Mouse (Mus musculus) hindbrain, embryonic 11.5 days (tissue): ENCODE results near the gene Dok1. TPM values are rescaled to one million over a fixed set of nuclear protein-coding genes. Genes with fewer than 3 reads are reported as not detected.

Source experiments
- ATAC-seq: fragments of 200-750 bp; cut with Nextera tagmentation; 2 replicates; pipeline ENCODE4 v1.8.0; 2017; ENCODE audit warnings: mild to moderate bottlenecking, moderate TSS enrichment, moderate library complexity; ENCODE audit not compliant: low FRiP score
- DNase-seq: peaks from one replicate; pipeline ENCODE4 v3.0.0-alpha.2; 2015; ENCODE audit warnings: low spot score
- H3K27ac ChIP-seq: fragments of 300-500 bp; sonication (generic); 2 replicates; pipeline ENCODE4 v1.5.1; 2014; ENCODE audit warnings: mild to moderate bottlenecking, low read depth, low read length
- H3K27me3 ChIP-seq: fragments of 300-500 bp; sonication (generic); 2 replicates; pipeline ENCODE4 v1.6.1; 2014; ENCODE audit warnings: mild to moderate bottlenecking, low read length, moderate library complexity, mixed read lengths; ENCODE audit not compliant: control insufficient read depth, insufficient read depth
- H3K36me3 ChIP-seq: fragments of 300-500 bp; sonication (generic); 2 replicates; pipeline ENCODE4 v1.6.1; 2014; ENCODE audit warnings: mild to moderate bottlenecking, low read length, moderate library complexity, mixed read lengths; ENCODE audit not compliant: control insufficient read depth, insufficient read depth
- H3K4me1 ChIP-seq: fragments of 300-500 bp; sonication (generic); replicated peaks from 2 replicates; pipeline ENCODE4 v1.6.1; 2014; ENCODE audit warnings: low read length, mixed read lengths; ENCODE audit not compliant: control insufficient read depth, insufficient read depth
- H3K4me2 ChIP-seq: fragments of 300-500 bp; sonication (generic); replicated peaks from 2 replicates; pipeline ENCODE4 v1.6.1; 2014; ENCODE audit warnings: mild to moderate bottlenecking, low read depth, low read length
- H3K4me3 ChIP-seq: fragments of 300-500 bp; sonication (generic); 2 replicates; pipeline ENCODE4 v1.5.1; 2014; ENCODE audit warnings: low read depth, low read length
- H3K9ac ChIP-seq: fragments of 300-500 bp; sonication (generic); 2 replicates; pipeline ENCODE4 v1.6.1; 2014; ENCODE audit warnings: low read depth, low read length
- H3K9me3 ChIP-seq: fragments of 300-500 bp; sonication (generic); 2 replicates; pipeline ENCODE4 v1.6.1; 2016; ENCODE audit warnings: low read length; ENCODE audit not compliant: control insufficient read depth
- WGBS: fragments of 180-500 bp; shearing (Covaris S2); extraction: QIAGEN DNeasy Blood & Tissue Kit; methylation state at CpG from one replicate; pipeline ENCODE4 v1.1.7; 2014; 5-methylcytosine and 5-hydroxymethylcytosine counted together
- polyA plus RNA-seq: library from polyadenylated mRNA; unstranded; fragments of >200 nt; fragmentation: Nextera tagmentation; extraction: Ambion mirVana; gene quantifications from 2 replicates; pipeline ENCODE4 v1.2.1, GENCODE M21; 2014

Gene Dok1
- polyA plus RNA-seq, 1 experiment from 2014 or later, result 6.6 TPM

- ATAC-seq (no peak), DNase-seq (no peak)
- no peak overlapping the region for H3K9ac ChIP-seq
- no peaks in the 10 kb centered on the region for H3K9me3 ChIP-seq
- no peaks in the 10 kb centered on the region for H3K27me3 ChIP-seq
- H3K4me2 ChIP-seq, result no peak overlapping the region
- H3K36me3 ChIP-seq, result no peaks in the 10 kb centered on the region
- H3K27ac ChIP-seq, result no peak overlapping the region
- no peaks in the 10 kb centered on the region for H3K4me1 ChIP-seq
- H3K4me3 ChIP-seq, result no peak overlapping the region
- 75% methylated on average over 2 of the region's 2 CpGs for WGBS
Measured at GRCm38 (mm10) chr6:83004309-83004708, 29.0 kb downstream of the Dok1 start.

GRCm38 (mm10) chr6:83003850-83004249, 29.4 kb downstream of the Dok1 start:
- no peak overlapping the region for H3K4me3 ChIP-seq
- H3K4me2 ChIP-seq, result no peak overlapping the region
- no peak for ATAC-seq
- no peak overlapping the region for H3K9ac ChIP-seq
- no peak for DNase-seq
- no peaks in the 10 kb centered on the region for H3K9me3 ChIP-seq
- H3K4me1 ChIP-seq, result no peaks in the 10 kb centered on the region
- no peak overlapping the region for H3K27ac ChIP-seq
- H3K27me3 ChIP-seq, result no peaks in the 10 kb centered on the region
- H3K36me3 ChIP-seq, result no peaks in the 10 kb centered on the region
- 89% methylated on average over 5 of the region's 5 CpGs for WGBS

GRCm38 (mm10) chr6:83003082-83003481, 30.2 kb downstream of the Dok1 start:
- DNase-seq (no peak), ATAC-seq (no peak)
- WGBS, result 100% methylated on average over 1 of the region's 1 CpGs
- H3K9me3 ChIP-seq, result no peaks in the 10 kb centered on the region
- H3K36me3 ChIP-seq, result no peaks in the 10 kb centered on the region
- no peaks in the 10 kb centered on the region for H3K4me1 ChIP-seq
- no peak overlapping the region for H3K4me2 ChIP-seq
- no peak overlapping the region for H3K9ac ChIP-seq
- H3K27me3 ChIP-seq, result no peaks in the 10 kb centered on the region
- H3K27ac ChIP-seq, result no peak overlapping the region
- no peak overlapping the region for H3K4me3 ChIP-seq

GRCm38 (mm10) chr6:82999986-83000385, 33.3 kb downstream of the Dok1 start:
- Histone ChIP-seq H3K9ac (no peak overlapping the region), H3K4me2 (no peak overlapping the region), H3K27ac (no peak overlapping the region), H3K27me3 (no peaks in the 10 kb centered on the region), H3K9me3 (no peaks in the 10 kb centered on the region), H3K4me1 (no peaks in the 10 kb centered on the region), H3K4me3 (no peak overlapping the region), H3K36me3 (no peaks in the 10 kb centered on the region)
- ATAC-seq, result no peak
- 68% methylated on average over 8 of the region's 8 CpGs for WGBS
- DNase-seq, result no peak

DNA sequence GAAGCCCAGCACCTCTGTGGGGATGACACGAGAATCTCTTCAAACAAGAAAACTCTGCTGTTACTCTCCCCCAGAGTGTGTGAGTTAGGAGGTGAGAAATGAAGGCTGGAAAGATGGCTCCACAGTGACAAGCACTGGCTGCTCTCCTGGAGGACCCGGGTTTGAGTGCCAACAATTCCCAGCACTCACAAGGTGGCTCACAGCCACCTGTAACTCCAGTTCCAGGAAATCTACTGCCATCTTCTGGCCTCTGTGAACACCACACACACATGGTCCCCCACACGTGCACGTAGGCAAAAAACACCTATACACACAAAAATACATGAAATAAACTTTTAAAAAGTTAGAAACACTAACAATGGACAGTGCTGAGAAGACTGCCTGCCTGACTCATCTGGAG, 34.9 kb downstream of the Dok1 start:
- Histone ChIP-seq H3K9ac (no peak overlapping the region), H3K4me2 (no peak overlapping the region), H3K36me3 (no peaks in the 10 kb centered on the region), H3K4me3 (no peak overlapping the region), H3K27me3 (no peaks in the 10 kb centered on the region; the same call in 1 of the 2 replicates), H3K9me3 (no peaks in the 10 kb centered on the region), H3K4me1 (no peaks in the 10 kb centered on the region), H3K27ac (no peak overlapping the region)
- WGBS, result 65% methylated on average over 4 of the region's 4 CpGs
- DNase-seq, result no peak
- ATAC-seq, result no peak

GRCm38 (mm10) chr6:82997511-82998102, 35.7 kb downstream of the Dok1 start:
- no peak overlapping the region for H3K9ac ChIP-seq
- H3K4me1 ChIP-seq, result no peaks in the 10 kb centered on the region
- no peaks in the 10 kb centered on the region for H3K36me3 ChIP-seq
- H3K4me2 ChIP-seq, result no peak overlapping the region
- H3K27me3 ChIP-seq, result no peaks in the 10 kb centered on the region; the same call in 1 of the 2 replicates
- DNase-seq (no peak), ATAC-seq (no peak)
- no peak overlapping the region for H3K4me3 ChIP-seq
- no peaks in the 10 kb centered on the region for H3K9me3 ChIP-seq
- WGBS, result 73% methylated on average over 7 of the region's 7 CpGs
- H3K27ac ChIP-seq, result no peak overlapping the region

DNA sequence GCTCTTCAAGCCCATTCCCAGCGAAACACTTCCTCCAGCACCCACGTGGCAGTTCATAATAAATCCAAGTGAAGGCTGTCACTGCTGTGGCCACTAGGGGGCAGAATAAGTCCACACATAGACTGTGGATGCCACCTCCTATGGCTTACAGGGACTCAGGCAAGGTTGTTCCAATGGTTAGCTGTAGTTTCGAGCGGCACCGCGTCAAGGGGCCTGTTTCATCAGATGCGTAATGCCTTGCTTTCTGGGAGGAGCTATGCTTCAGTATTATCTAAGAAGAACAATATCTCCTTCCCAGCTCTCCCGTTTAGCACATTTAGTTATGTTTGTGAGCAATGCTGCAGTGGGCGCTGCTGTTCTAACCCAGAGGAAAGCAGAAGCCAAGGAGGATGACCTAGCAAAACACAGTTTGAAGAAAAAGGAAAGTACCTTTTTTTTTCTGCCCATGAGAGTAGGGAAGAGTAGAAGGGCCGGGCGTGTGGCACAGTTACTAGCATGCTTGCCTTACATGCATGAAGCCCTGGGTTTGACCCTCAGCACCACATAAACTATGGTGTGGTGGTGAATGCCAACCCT, 36.4 kb downstream of the Dok1 start:
- ATAC-seq (peak; percentile 91), DNase-seq (peak; percentile 95)
- Histone ChIP-seq H3K36me3 (no peaks in the 10 kb centered on the region), H3K9ac (no peak overlapping the region), H3K27ac (no peak overlapping the region), H3K4me2 (0 out of 2 replicates have a peak overlapping the region, but pooled peaks have one; percentile 2), H3K27me3 (no peaks in the 10 kb centered on the region; the same call in 1 of the 2 replicates), H3K9me3 (no peaks in the 10 kb centered on the region), H3K4me1 (no peaks in the 10 kb centered on the region), H3K4me3 (no peak overlapping the region)
- 15% methylated on average over 11 of the region's 11 CpGs for WGBS

DNA sequence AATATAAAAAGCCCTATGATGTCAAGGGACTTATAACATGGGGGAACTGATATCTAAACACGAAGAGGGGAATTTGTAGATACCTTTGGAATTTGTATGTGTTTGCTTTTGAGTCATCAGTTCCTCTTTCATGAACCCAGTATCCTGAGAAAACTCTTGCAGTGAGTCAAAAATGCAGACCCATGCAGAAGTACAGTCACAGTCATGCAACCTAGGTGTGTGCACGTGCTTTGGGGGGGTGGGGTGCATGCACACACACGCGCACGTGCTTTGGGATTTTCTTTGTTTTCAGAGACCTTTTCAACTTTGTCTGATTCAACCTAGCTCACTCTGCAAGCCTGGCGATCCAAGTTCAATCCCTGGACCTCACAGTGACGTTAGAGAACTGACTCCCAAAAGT, 38.9 kb downstream of the Dok1 start:
- Histone ChIP-seq H3K4me2 (no peak overlapping the region), H3K9ac (no peak overlapping the region), H3K4me3 (no peak overlapping the region), H3K4me1 (no peaks in the 10 kb centered on the region), H3K27ac (no peak overlapping the region), H3K27me3 (no peaks in the 10 kb centered on the region; the same call in 1 of the 2 replicates), H3K36me3 (no peaks in the 10 kb centered on the region), H3K9me3 (no peaks in the 10 kb centered on the region)
- WGBS, result 76% methylated on average over 7 of the region's 7 CpGs
- no peak for DNase-seq
- no peak for ATAC-seq

DNA sequence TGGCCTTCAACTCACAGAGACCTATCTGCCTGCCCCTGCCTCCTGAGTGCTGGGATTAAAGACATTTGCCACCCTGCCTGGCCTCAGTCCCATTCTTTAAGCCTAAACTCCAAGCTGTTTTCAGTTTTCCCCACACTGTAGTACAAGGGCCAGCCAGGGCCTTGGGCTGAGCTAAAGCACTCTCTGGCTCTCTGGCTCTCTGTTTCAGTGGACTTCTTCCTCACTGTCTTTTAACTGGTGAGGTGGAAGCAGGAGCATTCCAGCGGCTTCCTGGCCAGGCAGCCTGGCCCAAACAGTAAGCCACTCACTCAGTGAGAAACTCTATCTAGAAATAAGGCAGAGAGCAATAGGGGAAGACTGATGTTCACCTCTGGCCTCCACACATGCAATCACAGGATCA, 39.6 kb downstream of the Dok1 start:
- H3K4me1 ChIP-seq, result no peaks in the 10 kb centered on the region
- H3K4me2 ChIP-seq, result no peak overlapping the region
- no peak overlapping the region for H3K4me3 ChIP-seq
- no peaks in the 10 kb centered on the region for H3K36me3 ChIP-seq
- no peak overlapping the region for H3K27ac ChIP-seq
- no peaks in the 10 kb centered on the region for H3K9me3 ChIP-seq
- WGBS, result 59% methylated on average over 1 of the region's 1 CpGs
- ATAC-seq, result no peak
- DNase-seq, result no peak
- H3K9ac ChIP-seq, result no peak overlapping the region
- H3K27me3 ChIP-seq, result no peaks in the 10 kb centered on the region; the same call in 1 of the 2 replicates
